Mouse (Mus musculus) lung, postnatal 0 days (tissue): ENCODE results near the gene Ccdc167.

Experiments
- CTCF ChIP-seq: IDR thresholded peaks from 2 replicates; pipeline ENCODE4 v1.5.1; 2016; ENCODE audit warnings: antibody characterized with exemption, mild to moderate bottlenecking
- EP300 ChIP-seq: IDR thresholded peaks from 2 replicates; pipeline ENCODE4 v1.6.1; 2016; ENCODE audit warnings: antibody characterized with exemption, mild to moderate bottlenecking, control low read depth

DNA sequence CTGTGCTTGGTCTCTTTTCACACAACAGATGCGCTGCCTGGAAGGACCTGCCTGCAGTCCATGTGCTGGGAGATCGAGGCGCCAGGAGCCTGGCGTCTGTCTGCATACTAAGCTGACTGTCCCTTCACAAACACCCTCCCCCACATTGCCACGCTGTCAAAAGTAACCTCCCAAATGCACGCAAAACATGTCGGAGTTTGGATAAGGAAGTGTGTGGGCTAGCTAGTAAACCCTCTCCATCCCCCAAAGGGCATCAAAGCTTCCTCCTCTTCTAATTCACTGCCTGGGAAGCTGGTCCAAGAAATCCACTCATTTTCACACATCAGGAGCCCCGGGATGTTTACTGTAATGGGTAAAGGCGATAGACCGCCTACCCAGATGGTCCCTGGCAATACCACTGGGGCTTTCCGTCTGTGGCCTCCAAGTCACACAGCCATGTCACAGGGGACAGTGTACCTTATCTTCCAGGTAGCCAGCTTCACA lies 6.2 kb downstream of the Ccdc167 start:
- TF ChIP-seq CTCF: no peak
- TF ChIP-seq EP300: no peak
